Mouse (Mus musculus) brain, adult 2 months (tissue): ENCODE results near the gene Med28.

ENCODE experiments used
- DNase-seq: peaks from one replicate; pipeline ENCODE4 v3.0.0; 2011; ENCODE audit warnings: low read depth, low spot score

The Med28 gene

GRCm38 (mm10) chr5:45512908-45513307 is 7.1 kb upstream of the Med28 start:
- DNase-seq: no peak

DNA sequence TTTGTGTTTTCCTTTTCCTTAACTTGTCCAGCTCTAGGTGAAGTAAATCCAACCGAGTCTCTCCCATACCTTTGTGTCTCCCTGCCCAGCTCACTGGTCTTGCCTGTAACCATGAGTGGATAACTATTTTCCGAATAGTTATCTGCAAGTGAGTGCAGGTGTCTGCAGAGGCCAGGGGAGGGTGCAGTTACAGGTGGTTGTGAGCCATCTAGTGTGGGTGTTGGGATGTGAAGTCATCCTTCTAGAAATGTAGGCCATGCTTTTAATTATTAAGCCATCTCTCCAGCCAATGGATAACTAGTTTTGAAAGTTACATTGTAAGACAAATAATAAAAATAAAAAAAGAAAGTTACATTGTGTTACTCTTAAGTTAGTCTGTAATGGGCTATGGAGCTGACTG is 6.5 kb upstream of the Med28 start:
- DNase-seq: no peak

DNA sequence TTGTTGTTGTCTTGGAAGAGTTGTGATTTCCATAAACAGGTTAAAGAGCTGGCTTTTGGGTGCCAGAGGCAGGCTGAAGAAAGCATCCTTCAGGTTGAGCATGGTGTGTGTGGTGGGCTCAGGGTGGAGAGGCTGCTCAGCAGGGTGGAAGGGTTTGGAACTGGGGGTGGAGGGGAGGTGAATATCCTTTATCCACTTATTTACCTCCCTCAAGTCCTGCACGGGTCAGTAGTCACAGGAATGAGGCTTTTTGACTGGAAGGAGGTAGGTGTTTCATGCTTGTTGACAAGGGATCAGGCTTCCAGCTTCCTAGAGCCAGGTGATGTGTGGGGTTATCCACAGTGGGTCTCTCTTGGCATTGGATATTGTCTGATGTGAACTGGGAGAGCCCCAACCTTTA is 5.4 kb upstream of the Med28 start:
- no peak for DNase-seq

DNA sequence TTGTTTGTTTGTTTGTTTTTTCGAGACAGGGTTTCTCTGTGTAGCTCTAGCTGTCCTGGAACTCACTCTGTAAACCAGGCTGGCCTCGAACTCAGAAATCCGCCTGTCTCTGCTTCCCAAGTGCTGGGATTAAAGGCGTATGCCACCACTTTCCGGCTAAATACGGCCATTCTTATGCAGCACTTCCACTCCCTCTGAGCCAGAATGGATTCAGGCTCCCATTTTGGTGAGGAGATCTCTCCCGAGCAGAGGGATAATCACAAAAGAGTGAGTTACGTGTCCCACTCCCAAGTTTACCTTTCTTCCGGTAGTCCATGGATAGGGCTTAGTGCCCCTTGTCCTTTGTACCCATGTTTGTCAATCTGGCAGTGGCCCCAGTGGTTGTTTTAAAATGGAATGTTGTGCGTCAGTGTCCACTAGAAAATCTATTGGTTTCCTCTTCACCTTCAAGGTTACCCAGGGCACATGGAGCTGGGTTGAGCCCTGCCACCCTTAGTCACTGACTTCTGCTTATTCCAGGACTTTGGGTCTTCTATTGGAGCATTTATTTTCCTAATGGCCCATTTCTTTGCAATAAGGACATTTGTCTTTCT is 4.8 kb upstream of the Med28 start:
- DNase-seq: no peak

DNA sequence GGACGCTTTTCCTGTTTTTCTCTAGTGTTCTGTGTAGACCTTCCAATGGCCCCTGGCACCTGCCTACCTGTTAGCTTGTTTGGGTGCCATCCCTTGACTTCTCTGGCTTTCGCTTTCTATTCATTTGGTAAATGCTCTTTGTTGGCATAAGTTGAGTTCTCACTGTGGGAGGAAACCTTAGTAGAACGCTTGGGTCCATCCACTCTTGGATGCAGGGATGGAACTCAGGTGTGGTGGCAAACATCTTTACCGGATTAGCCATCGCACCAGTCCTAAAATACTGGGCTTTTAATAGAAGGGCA is 731 bp downstream of the Med28 start:
- DNase-seq: no peak

- no peak for DNase-seq
Measured at GRCm38 (mm10) chr5:45521601-45522000, 1.6 kb downstream of the Med28 start.

GRCm38 (mm10) chr5:45525101-45525500 is 5.1 kb downstream of the Med28 start:
- no peak for DNase-seq

- no peak for DNase-seq
Measured at GRCm38 (mm10) chr5:45526338-45526737, 6.3 kb downstream of the Med28 start.

- DNase-seq: no peak
Measured at GRCm38 (mm10) chr5:45529696-45530095, 9.7 kb downstream of the Med28 start.

DNA sequence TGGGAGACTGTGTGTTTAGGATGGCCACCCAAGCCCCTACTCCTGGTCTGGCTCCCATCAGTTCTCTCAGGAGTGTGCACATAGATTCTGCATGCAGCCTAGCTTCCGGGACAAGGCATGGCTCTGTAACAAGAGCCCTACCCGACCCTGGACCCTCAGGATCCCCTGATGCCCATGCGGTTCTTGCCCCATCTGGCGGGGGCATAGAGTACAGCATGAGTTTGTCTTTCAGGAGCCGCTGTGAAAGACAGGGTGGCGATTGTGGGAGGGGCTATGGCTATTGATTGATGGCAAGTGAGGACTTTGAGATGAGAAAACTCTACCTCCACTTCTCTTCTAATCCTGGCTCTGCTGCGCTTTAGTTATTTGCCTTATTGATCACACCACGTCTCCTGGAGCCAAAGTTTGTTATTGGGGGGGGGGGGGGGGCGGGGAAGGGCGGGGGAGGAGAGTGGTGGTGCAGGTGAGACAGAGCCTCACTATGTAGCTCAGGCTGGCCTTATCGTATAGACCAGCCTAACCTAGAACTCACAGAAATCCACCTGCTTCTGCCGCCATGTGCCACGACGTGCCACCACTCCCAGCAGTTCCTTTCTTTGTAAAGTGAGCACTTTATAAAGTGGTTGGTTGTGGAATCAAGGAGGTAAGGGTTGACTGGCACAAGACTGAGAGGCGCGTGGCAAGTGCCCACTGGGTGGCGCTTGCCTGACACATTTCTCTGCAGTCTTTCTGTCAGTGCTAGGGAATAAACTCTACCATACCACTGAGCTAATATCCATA is 14.5 kb downstream of the Med28 start:
- peak; percentile 81 for DNase-seq

DNA sequence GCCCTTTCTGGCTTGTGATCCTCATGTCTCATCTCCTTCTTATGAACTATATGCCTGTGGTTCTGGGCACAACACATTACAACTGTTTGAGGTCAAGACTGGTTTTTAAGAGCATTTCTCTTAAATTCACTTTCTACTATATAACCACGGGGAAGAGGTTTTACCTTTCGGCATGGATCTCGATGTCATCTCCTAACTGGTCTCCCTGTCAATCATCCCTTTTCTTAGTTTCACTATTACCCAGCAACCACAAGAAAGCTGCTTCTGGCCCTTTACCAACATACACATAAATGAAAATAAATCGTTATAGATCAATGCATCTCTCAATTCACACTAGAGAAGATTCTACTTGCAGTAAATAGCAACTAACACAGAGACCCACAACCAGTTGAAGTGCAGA is 15.1 kb downstream of the Med28 start:
- DNase-seq: no peak

DNA sequence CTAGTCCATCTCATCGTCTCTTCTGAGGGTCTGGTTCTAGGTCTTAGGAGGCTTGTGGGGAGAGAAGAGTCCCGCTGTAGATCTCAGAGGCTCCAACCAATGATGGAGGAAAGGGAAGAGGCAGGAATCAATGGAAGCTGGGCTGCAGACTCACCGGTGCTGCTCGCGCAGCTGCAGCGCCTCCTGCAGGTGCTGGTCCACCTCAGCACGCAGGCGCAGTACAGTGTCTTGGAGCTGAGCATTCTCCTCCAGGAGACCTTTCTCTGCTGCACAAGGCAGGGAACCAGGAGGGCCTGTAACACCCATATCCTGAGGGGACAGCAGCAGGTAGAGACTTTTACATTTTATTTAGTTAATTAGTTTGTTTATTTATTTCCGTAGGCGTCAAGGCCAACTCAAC is 19.5 kb downstream of the Med28 start:
- no peak for DNase-seq

- DNase-seq: peak; percentile 82
Measured at GRCm38 (mm10) chr5:45543374-45543773, 23.3 kb downstream of the Med28 start.

GRCm38 (mm10) chr5:45549586-45549985 is 29.6 kb downstream of the Med28 start:
- no peak for DNase-seq

GRCm38 (mm10) chr5:45564054-45564453 is 44.0 kb downstream of the Med28 start:
- DNase-seq: no peak

DNA sequence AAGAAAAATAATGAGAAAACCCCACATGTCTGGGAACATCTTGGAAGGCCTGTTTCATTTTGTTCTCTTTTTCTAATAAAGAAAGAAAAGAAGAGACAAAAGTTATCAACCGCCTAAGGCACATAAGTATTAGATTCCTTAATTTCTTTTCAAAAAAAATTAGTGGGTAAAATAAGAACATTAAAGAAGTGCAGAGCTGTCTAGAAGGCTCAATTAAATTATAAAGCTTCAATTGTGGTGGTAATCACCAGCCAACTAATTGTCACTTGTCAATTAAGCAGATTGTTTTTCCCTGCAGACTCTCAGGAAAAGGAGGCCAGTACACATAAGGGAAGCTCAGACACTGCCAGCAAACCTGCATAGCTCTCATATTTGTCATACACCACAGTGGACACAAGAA is 45.8 kb downstream of the Med28 start:
- no peak for DNase-seq

GRCm38 (mm10) chr5:45572816-45573215 is 52.8 kb downstream of the Med28 start:
- no peak for DNase-seq

GRCm38 (mm10) chr5:45576716-45577115 is 56.7 kb downstream of the Med28 start:
- no peak for DNase-seq

GRCm38 (mm10) chr5:45577376-45577775 is 57.3 kb downstream of the Med28 start:
- DNase-seq: no peak
